Mouse (Mus musculus) WW6 (cell line): ENCODE data around the gene Lipe.

Experiments used
- DNase-seq: peaks from one replicate; pipeline ENCODE4 v3.0.0-alpha.2; 2013; ENCODE audit warnings: low read depth, low spot score

The Lipe gene

DNA sequence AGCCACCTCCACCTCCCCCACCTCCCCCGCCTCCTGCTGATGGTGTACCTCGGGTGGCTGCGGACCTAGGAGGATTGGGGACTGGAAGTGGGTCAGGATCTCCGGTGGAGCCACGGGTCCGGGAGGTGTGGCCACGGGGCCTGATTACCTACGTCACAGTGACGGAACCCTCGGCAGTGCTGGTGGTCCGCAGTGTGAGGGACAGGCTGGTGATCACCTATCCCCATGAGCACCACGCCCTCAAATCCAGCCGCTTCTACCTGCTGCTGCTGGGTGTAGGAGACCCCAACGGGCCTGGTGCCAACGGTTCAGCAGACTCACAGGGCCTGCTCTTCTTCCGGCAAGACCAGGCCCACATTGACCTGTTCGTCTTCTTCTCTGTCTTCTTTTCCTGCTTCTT, 34.9 kb downstream of the Lipe start:
- DNase-seq: no peak

DNA sequence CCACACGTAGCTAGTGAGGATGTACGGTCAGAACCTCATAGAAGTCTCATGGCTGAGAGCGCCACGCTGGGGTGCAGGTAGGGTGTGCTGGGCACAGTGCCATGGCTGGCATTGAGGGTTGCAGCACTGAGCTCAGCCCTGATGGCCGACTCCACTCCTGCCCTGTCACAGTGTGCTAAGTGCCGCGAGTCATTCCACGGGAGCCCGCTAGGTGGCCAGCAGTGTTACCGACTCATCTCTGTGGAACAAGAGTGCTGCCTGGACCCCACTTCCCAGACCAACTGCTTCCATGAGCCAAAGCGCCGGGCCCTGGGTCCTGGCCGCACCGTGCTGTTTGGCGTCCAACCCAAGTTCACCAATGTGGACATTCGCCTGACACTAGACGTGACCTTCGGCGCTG, 35.4 kb downstream of the Lipe start:
- no peak for DNase-seq

DNA sequence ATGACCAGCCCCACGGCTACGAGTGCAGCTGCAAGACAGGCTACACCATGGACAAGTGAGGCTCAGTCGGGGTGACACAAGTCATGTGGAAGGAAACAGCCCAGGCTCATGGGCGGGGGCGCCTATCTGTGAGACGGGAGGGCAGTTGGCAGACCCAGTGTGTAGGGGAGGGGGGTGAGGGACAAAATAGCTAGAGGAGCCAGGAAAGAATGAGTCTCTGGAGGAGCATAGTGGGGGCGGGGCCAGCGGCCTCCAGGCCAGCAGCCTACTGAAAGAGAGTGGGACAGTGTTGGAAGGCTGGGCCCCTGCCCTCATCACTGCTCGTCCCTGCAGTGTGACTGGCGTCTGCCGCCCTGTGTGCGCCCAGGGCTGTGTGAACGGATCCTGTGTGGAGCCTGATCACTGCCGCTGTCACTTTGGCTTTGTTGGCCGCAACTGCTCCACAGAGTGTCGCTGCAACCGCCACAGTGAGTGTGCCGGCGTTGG, 39.7 kb downstream of the Lipe start:
- DNase-seq: no peak

DNA sequence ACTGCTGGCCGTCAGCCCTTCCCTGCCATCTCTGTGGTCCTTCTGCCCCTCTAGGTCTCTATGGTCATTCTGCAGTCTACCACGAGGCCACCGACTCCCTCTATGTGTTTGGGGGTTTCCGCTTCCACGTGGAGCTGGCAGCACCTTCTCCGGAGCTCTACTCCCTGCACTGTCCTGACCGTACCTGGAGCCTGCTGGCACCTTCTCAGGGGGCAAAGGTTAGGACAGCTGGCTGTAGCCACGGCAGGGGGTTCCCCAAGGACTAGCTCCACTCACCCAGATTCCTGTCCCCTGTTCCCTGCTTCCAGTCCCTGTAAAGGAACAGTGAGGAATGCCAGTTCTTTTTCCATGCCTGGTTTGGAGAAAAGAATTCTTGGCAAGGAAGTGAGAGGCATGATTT, 49.6 kb downstream of the Lipe start:
- DNase-seq: no peak

DNA sequence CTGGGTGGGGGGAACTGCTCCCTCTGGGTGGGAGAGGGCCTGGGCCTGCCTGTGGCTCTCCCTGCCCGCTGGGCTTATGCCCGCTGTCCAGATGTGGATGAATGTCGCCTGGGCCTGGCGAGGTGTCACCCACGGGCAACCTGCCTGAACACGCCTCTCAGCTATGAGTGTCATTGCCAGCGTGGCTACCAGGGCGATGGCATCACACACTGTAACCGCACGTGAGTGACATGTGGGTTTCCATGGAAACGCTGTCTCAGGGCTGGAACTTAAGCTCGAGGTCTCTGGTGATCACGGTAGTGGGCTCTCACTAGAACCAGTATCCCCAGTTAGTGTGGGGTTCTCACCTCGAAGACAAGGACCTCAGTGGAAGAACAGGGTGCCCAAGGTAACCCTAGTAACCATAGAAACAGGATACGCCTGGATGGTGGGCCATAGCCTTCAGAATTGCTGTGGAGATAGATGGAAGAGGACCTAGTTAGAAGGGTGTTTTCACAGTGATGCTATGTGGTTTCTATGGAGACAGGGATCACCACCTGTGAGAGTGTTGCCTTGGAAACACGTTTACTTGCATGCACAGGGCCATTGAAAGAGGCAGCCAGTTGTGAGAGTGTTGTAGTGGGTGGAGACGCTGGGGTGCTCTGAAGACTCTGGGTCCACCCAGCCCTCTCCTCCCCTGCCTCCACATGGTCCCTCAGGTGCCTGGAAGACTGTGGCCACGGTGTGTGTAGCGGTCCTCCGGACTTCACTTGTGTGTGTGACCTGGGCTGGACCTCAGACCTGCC, 57.3 kb downstream of the Lipe start:
- no peak for DNase-seq

DNA sequence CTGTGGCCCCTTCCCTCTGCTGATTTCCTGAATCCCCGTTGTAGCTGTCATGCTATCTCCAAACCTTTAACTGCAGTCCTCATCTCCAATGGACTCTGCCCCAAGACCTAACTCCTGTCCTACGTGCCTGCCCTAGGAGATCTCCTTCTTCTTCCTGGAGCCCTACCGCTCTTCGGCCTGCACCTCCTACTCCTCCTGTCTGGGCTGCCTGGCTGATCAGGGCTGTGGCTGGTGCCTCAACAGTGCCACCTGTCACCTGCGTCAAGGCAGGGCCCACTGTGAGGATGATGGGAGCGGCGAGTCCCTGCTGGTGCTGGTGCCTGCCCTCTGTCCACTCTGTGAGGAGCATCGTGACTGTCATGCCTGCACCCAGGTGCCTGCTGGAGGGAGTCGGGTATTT, 59.2 kb downstream of the Lipe start:
- DNase-seq: no peak

DNA sequence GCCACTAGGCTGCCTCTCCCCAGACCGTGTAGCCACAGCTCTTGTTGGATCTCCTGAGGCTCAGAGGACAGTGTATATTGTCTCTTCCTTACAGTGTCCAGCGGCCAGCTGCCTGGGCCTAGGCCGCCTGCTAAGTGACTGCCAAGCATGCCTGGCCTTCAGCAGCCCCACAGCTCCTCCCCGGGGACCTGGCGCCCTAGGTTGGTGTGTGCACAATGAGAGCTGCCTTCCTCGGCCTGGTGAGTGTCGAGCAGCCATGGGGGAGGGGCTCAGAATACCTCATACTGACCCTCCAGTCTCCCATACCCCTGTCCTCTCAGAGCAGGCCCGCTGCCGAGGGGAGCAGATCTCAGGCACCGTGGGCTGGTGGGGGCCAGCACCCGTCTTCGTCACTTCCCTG, 64.0 kb downstream of the Lipe start:
- DNase-seq: no peak

DNA sequence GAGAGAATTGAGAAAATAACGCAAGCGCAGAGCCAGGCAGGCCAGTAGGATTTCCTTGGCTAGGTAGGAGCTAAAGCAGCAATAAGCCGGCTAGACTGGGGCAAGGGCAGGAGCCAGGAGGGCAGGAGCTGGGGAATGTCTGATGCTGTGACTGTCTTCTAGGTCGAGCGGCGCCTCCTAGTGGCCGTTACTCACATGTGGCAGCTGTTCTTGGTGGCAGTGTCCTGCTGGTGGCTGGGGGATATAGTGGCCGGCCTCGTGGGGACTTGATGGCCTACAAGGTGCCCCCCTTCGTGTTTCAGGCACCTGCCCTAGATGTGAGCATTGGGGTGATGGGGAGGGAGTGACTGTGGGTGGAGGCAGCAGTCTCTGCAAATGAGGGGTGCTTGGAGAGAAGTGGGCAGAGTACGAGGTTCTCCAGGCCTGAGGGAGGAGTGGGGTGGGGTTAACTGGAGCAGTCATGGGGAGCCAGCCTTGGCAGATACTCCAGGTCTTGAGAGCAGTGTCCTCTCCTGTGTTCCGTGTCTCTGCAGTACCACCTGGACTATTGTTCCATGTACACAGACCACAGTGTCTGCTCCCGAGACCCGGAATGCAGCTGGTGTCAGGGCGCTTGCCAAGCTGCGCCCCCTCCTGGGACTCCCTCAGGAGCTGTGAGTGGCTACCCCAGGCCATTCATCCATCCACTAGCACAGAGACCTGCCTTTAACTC, 64.8 kb downstream of the Lipe start:
- peak; percentile 54 for DNase-seq
